Mouse (Mus musculus) layer of hippocampus, postnatal 10 days (tissue): ENCODE results near the gene Tlk1. TPM values are rescaled to one million over a fixed set of nuclear protein-coding genes. Genes with fewer than 3 reads are reported as not detected.

ENCODE experiments used
- DNase-seq, 2 experiments: peaks; one replicate each; pipeline ENCODE4 v3.0.0; 2021; ENCODE audit warnings: low spot score in 2 of 2
- total RNA-seq, 2 experiments: library from RNA; stranded (reverse); gene quantifications; 2 replicates each; pipeline ENCODE4 v1.2.3; 2021

The Tlk1 gene
- total RNA-seq, 2 experiments from 2014 or later: 61.8 to 63.8 TPM

DNA sequence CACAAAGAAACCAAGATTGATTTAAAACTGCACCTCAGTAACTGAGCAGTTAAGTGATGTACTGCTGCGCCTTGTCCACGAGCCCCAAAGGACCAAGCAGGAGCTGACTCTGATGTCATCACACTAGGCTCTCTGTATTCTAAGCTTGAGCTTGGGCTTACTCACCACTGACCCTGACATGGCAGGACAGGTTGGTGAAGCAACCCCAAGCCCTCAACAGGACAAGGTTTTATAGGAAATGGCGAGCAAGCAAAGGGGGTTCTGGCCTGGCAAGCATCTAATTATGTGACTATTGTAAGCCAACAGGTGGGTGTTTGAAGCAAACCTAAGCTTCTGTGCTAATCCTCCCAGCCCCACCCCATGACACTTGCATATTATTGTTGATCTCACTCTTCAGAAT, 124.7 kb downstream of the Tlk1 start:
- no peak for DNase-seq

DNA sequence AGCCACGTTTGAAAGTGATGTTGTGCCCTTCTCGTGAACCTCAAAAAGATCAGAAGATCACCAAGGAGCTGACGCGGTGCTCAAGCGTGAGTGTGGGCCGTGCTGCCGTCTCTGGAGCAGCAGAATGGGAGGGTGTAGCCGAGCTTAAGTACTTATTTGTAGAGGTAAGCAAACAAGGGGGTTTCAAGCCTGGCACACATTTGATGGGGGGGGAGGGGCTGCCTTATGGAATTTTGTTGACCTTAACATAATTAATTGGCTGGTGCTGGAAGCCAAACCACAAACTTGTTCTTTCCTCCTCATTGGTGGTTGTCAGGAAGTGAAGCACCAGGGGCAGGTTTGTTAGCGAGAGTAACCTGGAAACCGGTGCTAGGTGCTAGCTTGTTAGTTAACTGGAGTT, 129.8 kb downstream of the Tlk1 start:
- no peak for DNase-seq

DNA sequence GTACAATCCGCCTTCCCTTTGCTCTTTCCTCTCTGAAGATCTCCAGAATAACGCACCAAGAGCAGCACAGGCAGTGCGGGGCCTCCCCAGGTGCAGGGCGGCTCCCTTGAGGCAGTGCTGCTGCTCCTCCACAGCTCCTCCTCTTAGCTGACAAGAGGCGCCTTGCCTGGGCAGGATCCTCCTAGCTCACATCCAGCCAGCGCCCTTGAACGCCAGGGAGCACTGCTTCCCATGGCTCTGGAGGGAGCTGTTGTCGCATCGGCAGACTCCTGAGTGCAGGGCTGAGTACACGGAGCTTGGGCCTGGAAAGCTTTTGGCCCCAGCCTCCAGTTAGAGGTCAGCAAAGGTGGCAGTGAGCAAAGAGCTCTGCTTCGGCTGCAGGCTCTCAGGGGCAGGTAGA, 135.3 kb downstream of the Tlk1 start:
- no peak for DNase-seq

DNA sequence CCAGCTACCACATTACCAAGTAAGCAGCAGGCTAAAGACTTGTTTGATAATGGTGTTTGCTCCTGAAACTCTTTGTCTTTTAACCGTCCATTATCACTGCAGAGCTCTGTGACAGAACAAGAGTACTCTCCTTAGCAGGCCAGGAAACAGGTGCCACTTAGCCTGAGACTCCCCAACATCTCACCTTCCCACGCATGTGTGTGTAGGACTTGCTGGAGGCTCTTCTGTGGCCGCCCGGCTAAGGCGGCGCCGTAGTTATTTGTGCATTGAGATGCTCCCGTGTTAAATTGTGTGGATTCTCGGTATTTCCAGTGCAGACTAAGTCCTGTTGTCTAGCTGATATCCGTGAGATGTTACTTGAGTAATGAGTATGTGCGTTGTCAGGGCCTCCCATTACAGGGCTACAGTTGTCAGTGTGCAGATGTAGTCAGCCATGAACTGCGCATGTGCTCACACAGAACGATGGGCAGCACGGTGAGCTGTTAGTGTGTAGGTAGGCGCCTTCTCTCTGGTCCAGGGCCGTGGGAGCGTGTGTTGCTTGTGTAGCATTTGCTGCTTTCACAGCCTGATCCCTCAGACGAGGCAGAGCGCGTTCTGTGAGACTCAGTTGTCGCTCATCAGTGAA, 137.0 kb downstream of the Tlk1 start:
- DNase-seq: no peak

DNA sequence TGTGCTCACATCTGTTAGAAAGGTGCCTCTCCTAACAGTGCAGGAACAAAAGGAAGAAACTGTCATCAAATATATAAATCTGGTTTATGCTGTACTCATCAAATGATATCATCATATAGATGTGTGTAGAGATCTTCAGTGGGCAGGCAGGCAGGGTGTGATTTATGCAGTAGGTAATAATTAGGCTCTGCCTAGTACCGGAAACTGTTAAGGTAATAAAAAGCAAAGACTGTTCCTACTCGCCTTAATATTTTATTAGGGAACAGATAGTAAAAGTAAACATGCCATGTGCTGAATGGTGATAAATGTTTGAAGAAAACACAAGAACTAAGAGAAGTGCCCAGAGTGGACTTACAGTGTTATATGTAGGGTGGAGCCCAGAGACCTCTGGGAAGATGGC, 143.2 kb downstream of the Tlk1 start:
- DNase-seq: no peak

DNA sequence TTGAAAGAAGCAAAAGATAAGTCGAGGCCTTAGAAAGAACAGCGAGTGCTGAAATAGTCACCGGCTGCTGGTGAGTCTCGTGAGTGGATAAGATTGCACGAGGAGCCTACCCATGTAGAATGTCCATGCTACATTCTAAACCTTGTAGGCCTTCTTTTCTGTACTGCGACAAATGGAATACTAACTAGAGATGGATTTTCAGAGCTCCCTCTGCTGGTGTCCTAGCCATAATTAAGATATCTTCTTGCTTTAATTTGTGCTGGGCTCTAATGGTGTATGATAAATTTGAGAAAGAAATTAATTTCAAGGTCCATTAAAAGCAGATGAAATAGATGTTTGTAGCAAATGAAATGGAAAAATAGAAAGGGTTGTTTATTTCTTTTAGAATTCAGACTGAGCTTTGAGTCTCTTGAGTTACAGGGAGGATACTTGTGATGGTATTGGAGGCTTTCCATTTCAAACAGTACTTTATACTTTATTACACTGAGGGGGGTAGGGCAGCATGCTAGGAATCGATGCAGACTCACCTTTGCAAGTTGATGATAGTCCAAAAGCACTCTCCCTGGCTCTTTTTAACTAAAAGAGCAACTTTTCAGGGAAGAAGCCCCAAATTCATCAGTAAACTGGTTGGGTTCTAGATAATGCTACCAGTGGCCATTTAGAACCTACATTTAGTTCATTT, 151.9 kb downstream of the Tlk1 start:
- DNase-seq: no peak

DNA sequence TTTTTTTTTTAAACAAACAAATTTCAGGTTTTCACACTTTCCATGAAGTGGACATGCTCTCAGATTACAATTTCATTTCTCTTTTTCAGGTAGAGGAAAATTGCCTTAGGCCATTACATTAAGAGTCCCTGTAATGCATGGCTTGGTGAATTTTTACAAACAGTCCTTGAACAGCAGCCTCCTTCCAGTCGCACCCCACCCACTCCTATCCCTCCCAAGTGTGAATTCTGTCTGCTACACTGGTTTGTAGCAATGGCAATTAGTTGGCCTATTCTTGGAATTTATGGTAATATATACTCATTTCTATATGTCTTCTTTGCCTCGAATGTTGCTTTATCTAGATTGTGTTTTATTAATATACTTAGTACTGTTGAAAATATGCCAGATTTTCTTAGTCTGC, 153.1 kb downstream of the Tlk1 start:
- DNase-seq: no peak

DNA sequence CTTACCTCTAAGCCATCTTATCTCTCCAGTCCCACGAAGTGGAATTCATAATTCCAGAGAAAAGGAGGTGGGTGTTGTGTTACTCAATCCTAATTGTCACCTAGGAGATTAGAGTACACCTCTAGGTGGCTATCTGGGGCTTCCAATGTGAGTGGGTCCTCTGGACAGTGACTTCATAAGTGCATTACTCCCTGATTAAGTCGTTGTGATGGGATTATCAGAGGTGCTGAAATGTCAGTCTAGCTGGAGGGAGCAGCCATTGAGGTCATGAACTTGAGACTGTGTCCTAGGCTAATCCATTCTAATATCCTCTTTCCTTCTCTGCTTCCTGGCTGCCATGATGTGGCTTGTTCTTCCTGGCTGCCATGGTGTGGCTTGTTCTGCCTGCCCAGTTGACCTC, 155.6 kb downstream of the Tlk1 start:
- DNase-seq: no peak

GRCm38 (mm10) chr2:70669241-70669640, 156.3 kb downstream of the Tlk1 start:
- DNase-seq: no peak

DNA sequence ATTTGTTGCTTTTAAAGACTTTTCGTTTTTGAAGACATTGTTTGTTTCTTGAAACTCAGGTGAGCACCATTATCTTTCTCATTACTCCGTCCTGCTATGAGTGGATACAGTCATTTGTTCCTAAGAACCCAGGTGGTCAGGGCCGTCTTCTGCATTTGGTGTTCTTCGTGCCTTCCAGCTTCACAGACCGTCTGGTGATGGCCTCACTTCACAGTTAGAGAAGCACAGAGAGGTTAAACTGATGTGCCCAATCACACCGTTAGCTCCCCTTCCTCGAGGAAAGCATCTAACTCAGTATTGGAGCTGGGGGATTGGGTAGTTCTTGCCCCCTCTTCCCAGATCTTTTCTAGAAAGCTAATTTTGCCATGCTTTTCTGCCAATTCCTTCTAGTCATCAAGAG, 158.5 kb downstream of the Tlk1 start:
- DNase-seq: no peak

DNA sequence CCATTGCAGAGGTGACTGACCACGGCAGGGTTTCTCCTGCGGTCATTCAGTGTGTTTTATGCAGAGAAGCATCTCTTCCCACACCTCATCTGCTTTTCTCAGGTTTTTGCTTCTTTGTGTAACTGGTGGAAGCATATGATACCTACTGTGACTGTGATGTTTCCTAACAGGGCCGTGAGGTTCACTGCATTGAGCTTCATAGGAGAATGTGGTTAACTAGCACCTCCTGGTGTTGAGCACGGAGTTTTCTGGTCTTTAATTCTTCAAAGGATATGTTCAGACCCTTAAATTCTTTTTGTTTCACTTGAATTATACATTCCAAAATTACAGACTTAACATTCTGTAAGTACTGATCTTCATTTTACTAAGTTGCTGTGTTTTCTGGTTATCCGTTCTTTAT, 161.8 kb downstream of the Tlk1 start:
- no peak for DNase-seq

Other genes starting within 250 kb of the Tlk1 start
- gene Gorasp2, start 164.2 kb downstream of the Tlk1 start, total RNA-seq: 100 to 1,000 TPM; 104 to 106 TPM
- gene Gm26558, start 163.6 kb downstream of the Tlk1 start, total RNA-seq: under 1 TPM; 0.80 to 0.87 TPM
- gene Dcaf17, start 229.6 kb upstream of the Tlk1 start, total RNA-seq: 10 to 100 TPM; 15.1 to 15.2 TPM
- 10 to 100 TPM; 14.3 to 15.0 TPM for gene Mettl8, start 229.9 kb upstream of the Tlk1 start, total RNA-seq